Mouse (Mus musculus) thymus, adult 18-20 months (tissue): ENCODE results near the gene Josd1.

Source experiments
- DNase-seq, 2 experiments: peaks; one replicate each; pipeline ENCODE4 v3.0.0; 2022; ENCODE audit warnings: mixed read lengths in 2 of 2

Gene Josd1

GRCm38 (mm10) chr15:79657837-79658530 lies 29.7 kb downstream of the Josd1 start:
- peak; percentile 59 to 72 for DNase-seq

DNA sequence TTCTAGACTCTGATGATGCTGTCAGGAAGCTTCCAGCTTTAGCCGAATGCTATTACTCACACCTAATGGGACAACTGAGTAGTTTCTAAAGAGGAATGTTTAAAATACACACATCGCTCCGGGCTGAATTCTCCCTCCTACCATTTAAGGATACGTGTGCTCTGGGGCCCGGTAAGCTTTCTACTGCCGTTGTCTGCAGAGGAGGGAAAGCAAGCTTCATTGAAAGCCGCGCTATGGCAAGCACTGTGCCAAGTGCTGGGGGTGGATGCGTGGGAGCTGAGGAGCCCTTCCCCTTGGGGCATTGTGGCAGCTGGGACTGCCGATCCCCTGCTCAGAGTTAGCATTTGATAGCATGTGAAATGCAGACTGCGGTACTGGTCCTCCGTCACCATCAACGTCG lies 31.3 kb downstream of the Josd1 start:
- no peak for DNase-seq

DNA sequence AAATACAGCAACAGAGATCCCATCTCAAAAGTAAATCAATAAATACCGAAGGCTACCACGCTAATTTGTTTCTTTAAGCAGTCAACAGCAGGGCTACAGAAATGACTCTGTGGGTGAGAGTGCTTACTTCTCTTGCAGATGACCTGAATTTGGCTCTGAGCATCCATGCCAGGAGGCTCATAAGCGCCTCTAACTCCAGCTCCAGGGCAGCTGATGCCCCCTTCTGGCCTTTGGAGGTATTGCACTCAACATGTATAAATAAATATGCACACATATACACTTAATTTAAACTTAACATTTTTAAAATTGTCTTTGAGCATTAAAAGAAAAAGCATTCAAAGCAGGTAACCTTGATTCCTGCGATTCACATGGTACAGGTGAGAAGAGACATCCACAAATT lies 36.2 kb downstream of the Josd1 start:
- no peak for DNase-seq

DNA sequence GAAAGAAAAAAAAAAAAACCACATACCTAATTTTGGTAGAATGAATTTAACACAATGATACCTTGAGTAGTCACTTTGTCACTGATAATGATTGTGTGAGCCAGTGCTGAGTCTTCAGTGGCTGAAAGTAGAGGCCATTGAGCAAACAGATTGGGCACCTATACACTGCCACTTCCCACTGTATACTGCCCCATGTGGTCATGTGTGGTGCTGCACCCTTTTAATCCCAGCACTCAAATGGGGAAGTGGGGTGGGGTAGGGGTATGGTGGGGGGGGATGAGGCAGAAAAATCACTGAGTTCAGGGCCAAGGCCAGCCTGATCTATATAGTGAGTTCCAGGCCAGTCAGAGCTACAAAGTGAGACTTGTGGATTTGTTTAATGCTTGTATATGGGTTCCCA lies 37.1 kb downstream of the Josd1 start:
- DNase-seq, result peak in 1 of 2 experiments; percentile 13

DNA sequence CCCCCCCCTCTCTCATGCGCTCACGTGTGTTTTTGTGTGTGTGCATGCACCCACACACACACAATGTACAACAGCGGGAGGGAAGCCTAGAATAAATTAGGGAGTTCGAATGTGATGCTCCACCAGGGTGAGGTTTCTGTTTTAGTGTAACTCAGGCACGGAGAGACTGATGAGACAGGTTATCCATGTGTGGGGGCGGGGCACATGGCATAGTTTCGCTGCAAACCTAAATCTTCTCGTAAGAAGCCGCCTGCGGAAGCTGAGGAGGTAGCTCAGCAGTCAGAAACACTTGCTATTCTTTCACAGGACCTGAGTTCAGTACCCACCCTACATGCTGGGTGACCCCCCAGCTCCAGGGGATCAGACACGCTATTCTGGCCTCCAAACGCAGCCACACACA lies 39.6 kb downstream of the Josd1 start:
- no peak for DNase-seq

DNA sequence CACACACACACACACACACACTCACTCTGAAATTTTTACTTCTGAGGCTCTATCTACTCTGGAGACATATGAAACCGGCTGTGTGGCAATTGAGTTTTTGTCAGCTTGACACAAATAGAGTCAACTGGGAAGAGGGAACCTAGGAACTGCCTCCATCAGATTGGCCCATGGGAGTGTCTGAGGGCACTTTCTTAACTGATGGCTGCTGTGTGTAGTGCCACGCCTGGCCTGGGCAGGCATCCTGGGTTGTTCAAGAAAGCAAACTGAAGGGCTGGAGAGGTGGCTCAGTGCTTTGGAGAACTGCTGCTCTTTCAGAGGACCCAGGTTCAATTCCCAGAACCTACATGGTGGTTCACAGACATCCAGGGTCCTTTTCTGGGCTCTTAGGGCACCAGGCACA lies 42.2 kb downstream of the Josd1 start:
- DNase-seq, result no peak

DNA sequence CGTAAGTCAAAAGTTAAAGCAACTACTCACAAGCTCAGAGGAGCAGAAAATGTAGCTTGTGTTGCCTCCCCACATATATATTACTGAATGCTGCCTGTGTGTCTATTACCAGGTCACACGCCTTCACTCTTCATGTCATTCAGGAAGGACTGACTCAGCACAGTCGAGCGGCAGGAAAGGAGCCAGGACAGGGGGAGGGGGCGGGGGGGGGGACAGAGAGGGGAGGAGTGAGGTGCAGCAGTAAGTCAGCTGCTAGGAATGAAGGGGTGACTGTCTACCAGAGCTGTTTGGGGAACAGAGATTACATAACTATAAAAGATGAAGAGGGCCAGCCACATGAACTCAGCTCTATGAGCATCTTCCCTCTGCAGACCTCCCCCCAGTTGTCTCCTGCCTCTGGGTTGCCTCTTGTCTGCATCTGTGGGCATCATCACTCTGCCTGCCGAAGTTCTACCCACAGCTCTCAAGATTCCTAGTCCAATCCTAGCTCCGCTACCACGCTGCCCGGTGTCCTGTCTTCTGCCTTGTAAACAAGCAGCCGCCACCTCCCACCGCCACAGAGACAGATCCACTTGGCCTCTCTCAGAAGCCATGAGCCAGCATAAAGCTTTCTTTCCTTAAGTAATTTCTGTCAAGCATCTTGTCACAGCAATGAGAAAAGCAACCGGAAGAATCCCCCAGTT lies 46.4 kb downstream of the Josd1 start:
- DNase-seq, result no peak

GRCm38 (mm10) chr15:79630471-79630870 lies 57.2 kb downstream of the Josd1 start:
- no peak for DNase-seq
